Mouse (Mus musculus): ENCODE data around the gene Adcy4. TPM values are rescaled to one million over a fixed set of nuclear protein-coding genes. Genes with fewer than 3 reads are reported as not detected.

Gene Adcy4
- polyA plus RNA-seq (2017; shearing (Covaris generic)): under 1 TPM in 1 of 3 experiments, not detected in 2; 0.29 TPM

DNA sequence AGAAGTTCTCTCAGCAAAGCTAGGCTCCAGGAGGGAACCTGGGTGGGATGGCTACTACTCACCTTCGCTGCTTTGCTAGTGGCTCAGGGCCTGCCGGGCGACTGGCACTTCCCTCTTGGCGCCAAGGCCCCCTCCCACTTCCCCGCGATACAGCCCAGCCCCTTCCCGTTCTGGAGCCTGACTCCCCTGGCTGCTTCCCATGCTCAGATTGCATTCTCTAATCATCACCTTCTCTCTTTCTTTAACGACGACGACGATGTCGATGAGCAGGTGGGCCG is at the start of gene Adcy4:
TSS of gene Adcy4 (minus strand) at position 138 of the 278 bp plus-strand sequence.
- ATAC-seq: no peak

DNA sequence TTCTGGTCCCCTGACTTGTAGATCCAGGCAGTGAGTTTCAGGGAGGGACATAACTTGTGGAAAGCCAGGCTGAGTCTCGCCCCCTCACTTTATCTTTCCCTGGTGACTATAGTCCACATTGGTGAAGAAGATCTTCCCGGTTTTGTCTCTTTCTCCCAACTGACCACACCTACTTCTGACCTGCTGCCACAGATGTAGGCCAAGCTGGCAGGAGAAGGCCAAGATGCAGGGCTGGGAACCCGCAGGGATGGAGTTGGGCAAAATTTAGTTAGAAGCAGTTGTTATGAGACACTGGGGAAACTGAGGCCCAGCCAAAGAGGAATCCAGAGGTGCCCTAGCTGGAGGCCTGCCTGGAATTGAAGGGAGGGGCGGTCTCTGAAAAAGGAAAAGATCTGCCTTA is 49.2 kb upstream of the Adcy4 start:
- no peak for ATAC-seq

DNA sequence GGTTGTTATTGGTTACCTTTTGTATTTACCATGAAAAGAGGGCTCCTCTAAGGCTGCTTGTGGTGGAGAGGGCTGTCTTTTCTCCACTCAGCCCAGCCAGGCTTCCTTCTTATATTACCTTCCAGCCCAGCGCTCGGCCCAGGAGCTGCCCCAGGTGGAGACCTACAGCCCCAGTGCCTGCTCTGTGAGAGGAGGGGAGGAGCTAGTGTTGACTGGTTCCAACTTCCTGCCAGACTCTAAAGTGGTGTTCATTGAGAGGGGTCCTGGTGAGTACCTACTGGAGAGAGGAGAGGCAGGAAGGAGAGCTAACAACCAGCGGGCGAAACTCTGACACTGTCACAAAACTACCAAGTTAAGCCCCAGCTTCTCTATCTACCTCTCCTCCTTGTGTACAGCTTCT is 46.4 kb upstream of the Adcy4 start:
- no peak for ATAC-seq

DNA sequence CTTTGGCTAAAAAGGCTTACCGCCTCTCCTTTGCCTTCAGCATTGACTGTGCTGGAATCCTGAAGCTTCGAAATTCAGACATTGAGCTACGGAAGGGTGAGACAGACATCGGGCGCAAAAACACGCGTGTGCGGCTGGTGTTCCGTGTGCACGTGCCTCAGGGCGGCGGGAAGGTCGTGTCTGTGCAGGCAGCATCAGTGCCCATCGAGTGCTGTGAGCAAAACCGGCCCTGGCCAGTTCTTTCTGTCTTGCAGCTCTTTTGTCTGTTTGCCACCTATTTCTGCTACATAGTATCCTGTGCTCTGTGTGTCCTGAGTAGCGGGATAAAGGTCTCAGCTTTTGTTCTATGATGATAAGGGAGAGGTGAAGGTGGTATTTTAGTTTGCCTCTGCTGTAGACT is 46.0 kb upstream of the Adcy4 start:
- no peak for ATAC-seq

DNA sequence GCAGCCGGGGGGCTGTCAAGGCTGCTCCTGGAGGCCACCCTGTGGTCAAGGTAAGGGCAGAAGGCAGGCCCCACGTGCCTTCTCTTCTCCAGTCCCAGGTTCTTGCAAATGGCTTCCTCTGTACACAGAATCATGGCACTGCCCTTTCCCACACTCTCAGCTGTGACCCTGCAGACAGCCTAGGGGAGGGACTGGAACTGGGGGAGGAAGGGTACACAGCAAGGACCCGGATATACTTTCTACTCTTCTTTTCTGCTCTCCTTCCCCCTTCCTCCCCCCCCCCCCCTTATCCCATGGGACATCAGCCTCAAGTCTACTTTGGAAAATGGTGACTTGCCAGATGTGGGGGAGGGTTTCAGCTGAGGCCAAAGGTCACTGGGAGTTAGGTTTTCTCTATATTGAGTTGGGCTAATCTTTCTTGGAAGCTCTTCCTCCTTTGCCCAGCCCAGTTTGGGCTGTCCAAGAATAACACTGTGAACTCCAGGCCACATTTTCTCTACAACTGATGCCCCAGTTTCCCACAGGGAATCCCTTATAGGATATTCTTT is 44.9 kb upstream of the Adcy4 start:
- no peak for ATAC-seq

DNA sequence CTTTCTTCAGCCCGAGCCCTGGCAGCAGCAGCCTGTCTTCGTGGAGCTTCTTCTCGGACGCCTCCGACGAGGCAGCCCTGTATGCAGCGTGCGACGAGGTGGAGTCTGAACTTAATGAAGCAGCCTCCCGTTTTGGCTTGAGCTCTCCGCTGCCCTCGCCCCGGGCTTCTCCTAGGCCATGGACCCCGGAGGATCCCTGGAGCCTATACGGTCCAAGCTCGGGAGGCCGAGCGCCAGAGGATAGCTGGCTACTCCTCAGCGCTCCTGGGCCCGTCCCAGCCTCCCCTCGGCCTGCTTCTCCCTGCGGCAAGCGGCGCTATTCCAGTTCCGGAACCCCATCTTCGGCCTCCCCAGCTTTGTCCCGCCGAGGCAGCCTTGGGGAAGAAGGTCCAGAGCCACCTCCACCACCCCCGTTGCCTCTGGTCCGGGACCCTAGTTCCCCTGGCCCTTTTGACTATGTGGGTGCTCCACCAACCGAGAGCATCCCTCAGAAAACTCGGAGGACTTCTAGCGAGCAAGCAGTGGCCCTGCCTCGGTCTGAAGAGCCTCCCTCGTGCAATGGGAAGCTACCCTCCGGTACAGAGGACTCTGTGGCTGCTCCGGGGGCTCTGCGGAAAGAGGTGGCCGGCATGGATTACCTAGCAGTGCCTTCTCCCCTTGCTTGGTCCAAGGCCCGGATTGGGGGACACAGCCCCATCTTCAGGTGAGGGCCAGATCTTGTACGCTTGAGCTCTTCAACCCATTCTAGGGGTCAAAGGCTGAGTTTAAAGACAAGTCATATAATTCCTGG is 42.9 kb upstream of the Adcy4 start:
- no peak for ATAC-seq

DNA sequence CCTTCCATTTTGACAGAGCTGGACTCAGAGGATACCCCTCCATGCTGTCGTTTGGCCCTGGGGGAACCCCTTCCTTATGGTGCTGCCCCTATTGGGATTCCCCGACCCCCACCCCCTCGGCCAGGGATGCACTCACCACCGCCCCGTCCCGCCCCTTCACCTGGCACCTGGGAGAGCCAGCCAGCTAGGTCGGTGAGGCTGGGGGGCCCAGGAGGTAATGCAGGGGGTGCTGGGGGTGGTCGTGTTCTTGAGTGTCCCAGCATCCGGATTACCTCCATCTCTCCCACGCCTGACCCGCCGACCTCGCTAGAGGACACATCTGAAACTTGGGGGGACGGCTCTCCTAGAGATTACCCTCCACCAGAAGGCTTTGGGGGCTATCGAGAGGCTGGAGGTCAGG is 42.2 kb upstream of the Adcy4 start:
- ATAC-seq: no peak

DNA sequence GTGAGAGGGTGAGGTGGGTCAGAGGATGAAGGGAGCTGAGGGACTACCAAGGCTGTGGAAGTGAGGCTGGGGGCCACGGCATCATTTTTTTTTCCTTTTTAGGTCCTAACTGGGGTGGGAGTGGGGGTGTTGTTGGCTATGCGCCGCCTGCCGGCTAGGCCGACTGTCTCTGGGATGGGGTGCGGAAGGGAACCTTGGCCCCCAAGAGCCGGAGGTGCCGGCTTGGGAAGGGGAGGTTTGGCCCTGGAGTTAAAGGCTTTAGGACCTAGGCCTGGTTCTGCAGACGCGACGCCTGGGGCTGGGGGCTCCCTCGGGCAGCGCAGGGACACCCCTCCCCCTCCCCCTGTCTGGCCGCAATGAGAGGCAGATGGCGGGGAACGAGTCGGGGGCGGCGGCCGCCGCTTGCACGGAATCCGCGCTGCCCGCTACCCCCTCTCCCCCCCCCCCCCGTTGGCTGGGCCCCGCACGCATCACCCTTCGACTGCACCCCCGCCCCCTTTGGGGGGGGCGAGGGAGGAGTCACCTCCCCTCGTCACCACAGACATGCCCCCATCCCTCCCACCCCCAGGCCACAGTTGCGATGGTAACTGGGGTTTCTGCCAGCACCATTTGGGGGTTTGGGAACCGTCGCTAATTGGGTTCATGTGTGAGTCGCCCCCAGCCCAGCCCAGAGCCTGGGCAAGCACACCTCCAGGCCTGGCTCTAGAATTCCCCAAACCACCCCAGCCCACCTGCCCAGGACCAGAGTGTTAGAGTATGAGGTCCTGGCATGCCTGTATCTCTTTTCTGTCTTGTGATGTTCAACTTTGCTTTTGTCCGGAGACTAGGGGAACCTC is 41.5 kb upstream of the Adcy4 start:
- no peak for ATAC-seq

DNA sequence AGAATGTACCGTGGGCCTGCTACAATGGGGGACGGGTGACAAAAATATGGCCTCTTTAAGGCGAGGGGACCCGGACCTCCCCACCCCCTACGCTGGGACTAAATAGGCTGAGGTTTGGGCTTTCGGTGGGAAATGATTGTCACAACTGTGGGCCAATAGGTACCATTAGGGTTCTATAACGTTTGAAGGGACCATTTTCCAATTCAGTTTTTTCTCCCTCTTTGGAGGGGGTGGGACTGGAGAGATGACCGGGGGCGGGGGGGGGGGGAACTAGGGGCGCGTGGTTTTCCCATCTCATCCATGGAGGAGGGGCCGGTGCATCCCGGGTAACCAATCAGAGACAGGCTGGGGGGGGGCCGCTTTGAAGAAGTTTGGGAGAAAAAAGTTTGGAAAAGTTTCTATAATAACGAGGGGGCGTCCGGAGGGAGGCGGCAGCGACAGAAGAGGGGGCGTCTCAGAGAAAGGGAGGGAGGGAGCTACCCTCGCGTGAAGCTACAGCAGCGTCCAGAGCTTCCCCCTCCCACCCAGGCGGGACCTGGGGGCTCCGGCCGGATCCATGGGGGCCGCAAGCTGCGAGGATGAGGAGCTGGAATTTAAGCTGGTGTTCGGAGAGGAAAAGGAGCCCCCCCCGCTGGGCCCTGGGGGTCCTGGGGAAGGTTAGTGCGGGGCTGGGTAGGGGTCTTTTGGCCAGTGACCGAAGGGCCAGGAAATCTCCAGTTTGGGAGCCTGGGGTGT is 40.8 kb upstream of the Adcy4 start:
- ATAC-seq: no peak

DNA sequence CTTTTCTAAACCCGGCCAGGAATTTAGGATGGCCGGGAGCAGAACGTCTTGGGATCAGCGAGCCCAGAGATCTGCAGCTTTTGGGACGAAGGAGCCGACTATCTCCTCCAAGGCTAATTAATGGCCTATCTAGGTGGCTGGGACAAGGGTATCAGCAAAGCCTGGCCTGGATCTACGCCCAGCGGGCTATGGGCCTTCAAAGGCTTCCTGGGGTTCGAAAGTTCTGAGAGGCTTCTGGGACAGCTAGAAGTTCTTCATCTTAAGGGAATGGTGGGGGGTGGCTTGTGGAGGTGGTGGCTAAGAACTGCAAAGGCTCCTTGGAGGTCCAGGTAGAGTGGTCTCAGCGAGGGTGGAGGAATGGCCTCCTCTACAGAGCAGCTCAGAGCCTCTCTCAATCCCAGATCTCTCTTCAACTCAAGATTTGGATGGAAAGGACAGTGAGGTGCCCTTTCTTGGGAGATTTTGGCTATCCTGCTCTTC is 40.1 kb upstream of the Adcy4 start:
- ATAC-seq: no peak

DNA sequence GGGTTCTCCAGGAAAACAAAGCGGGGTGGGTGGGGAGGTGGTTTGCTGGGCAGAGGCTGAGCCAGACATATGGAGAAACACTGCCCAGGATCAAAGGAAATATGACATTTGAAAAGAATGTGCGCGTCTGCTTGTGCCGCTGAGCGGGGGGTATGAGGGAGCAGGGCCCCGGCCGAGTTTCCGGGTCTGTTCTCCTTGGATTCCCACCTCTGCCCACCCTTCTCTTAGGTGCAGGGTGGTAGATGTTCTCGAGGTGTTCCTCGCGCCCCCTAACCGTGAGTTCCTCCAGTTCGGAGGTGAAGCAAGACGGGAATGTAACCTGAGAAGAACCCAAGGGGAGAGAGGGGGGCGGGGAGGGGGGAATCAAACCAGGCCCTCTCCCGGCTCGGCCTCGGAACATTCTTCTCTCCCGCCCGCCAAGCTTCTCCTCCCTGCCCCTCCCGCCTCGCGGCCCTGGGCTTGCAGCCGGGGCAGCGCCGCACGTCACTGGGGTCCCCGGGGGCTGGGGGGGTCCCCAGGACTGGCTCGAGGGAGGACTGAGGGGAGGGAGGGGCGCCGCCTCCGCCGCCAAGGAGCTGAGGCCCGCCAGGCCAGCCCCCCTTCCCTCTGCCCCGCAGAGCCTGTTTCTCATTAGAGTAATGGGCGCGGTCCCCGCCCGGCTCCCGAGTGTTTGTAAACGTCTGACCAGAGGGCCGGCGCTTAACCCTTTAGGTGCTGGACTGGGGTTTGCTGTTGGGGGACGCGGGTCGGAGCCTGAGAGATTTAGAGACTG is 39.3 kb upstream of the Adcy4 start, which contains the start of gene Nfatc4:
TSS of gene Nfatc4 (plus strand) at position 154 of the 772 bp plus-strand sequence.
- no peak for ATAC-seq

DNA sequence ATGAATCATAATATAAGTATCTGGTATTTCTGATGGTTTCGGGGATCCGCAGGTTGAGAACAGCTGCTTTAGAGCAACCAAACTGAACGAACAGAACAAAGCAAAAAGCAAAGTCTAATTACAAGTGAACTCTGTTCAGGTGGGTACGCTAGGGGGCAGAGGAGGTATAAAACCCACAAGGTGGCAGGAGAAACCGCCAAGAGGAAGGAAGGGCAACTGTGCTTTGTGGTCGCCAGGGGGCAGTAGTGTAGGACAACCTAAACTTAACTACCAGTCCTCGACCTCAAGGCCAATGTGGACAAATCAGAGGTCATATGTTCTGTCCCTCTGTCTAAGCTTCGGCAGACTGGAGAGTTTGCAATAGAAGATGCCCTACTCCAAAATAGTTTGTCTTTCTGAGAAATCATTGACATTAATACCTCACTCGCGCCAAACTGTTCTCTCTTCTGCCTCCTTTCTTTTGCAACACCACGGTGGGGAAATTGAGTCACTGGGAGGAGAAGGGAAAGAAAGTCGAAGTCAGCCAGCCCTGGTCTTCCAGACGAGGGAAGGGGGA is 38.6 kb upstream of the Adcy4 start:
- peak; percentile 68 for ATAC-seq

DNA sequence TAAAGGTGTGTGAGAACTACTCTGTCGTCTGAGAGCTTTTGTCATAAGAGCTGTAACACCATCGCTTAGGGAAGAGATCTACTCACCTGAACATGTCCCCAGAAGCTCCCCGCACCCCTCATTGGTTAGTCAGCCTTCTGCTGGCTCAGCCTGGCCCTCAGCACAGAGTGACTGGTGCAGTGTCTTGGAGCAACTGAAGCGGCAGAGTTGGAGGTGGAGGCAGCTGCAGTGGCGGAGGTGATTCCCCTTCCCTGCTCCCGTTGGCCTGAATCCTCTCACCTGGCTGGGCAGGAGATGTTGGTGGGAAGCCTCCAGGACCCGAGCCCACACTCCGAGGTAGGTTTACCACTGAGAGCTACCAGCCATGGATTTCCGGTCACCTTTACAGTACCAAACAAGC is 36.7 kb upstream of the Adcy4 start:
- ATAC-seq: no peak

DNA sequence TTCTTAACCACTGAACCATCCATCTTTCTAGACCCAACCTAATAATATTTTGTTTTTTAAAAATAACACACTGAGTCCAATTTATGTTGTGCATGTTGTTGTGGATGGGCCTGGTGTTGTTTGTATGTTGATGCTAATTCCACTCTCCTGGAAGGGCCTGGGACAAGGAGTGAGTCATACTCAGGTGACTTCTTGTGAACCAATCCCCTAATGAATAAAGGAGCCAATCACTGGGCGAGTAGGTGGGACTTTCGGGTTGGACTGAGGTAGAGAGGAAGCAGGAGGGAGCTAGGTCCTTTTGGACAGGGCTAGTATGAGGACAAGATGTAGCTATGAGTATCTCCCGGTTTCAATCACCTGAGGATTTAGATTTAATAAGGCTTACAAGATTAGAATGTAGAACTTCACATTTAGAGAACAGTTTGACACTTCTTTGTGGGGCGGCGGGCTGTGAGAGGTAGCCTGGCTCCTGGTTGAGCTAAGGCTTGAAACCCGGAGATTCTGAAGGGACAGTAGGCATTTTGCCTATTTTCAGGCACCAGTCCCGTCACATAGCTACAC is 36.0 kb upstream of the Adcy4 start:
- no peak for ATAC-seq

DNA sequence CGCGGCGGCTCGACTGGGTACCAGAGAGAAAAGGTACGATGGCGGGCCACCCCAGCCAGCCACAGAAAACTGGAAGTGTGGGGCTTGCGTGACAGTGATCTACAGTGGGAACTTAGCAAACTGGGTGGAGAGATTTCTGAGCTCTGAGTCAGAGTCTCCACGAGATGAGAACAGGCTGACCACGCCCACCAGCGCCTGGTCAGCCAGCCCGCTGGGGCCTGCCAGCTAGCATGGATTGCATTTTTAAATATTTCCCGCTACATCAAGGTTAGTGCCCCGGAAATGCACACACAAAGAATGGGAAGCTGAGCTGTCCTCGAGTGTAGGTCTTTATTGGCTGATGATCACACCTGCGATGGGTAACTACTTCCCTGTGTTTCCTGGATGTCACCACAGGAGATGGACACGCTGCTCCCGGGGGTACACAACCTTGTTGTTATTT is 31.4 kb upstream of the Adcy4 start:
- no peak for ATAC-seq

DNA sequence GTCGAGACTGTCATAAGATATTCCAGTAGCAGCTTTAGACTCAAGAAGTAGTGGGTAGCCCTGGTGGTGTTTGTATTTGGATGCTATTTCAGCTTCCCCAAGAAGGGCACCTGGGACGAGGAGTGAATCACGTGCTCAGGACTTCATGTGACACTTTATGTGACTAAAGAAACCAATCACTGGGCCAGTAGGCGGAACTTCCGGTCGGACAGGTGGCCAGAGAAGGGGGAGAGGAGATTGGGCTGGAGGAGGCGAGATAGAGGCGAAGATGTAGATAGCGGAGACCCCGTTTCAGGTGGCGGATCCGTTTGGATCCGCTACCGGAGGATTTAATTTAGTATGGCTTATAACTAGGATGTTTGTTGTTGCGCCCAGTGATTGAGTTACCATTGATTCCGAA is 31.0 kb upstream of the Adcy4 start:
- ATAC-seq: no peak

DNA sequence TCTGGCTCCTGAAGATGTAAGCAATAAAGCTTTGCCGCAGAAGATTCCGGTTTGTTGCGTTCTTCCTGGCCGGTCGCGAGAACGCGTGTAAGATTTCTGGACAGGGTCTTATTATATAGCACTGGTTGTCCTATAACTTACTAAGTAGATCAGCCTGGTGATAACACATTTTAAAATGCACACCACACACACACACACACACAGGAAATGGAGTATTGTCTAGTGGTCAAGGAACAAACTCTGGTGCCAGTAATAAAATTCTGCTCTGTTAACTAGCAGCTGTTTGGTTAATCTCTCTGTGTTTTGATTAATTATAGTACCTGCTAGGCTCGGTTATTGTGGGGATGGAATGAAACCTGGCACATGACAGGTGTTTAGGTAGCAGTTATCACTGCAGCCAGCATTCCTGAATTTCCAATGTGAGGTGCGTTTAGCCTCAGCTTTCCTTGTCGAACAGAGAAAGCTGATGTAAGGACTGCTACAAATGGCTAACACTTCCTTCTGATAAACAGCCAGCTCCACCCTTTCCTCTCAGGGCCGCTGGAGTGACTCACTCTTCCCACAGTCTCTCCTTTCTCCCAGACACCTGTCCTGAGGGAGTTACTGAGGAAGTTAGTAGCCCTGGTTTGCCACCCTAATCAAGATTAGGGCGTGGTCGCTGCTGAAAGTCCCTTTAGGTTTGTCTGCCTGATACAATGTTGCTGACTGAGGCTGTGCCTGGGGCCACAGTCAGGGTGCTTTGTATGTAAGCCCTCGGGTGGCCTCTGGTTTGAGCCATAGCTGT is 11.7 kb upstream of the Adcy4 start:
- no peak for ATAC-seq

DNA sequence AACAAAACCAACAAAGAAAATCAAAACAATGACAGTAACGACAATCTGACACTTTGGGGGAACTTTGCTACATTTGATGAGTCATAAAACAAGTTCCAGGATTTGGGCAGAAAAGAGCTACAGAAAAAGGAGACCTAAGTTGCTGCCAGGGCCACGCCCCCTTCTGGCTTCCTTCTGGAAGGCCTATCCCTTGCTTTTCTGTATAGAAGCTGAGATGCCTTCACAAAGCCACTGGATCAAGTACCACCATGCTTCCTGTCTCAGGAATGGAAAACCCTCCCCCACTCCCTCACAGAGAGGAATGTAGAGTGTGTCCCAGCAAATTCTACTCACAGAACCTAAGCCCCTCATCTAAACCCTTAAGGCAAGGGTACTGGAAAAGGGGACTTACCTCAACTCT is 10.1 kb upstream of the Adcy4 start:
- ATAC-seq: no peak

DNA sequence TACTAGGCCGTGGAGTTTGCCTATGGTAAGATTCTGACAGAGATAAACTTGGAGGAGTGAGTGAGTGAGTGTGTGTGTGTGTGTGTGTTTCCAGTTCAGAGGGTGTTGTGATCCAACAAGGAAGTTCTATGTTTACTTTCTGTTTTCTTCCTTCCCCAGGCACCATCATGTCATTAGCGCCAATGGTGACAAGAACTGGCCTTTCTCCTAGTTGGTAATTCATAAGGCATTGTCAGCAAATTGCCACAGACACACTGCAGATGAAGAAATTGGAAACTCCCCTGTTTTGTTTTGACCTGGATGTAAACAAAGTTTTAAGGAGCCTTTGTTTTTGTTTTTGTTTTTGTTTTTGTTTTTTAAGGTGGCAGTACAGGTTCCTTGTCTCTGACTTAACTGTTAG is 9.6 kb upstream of the Adcy4 start:
- ATAC-seq: no peak

DNA sequence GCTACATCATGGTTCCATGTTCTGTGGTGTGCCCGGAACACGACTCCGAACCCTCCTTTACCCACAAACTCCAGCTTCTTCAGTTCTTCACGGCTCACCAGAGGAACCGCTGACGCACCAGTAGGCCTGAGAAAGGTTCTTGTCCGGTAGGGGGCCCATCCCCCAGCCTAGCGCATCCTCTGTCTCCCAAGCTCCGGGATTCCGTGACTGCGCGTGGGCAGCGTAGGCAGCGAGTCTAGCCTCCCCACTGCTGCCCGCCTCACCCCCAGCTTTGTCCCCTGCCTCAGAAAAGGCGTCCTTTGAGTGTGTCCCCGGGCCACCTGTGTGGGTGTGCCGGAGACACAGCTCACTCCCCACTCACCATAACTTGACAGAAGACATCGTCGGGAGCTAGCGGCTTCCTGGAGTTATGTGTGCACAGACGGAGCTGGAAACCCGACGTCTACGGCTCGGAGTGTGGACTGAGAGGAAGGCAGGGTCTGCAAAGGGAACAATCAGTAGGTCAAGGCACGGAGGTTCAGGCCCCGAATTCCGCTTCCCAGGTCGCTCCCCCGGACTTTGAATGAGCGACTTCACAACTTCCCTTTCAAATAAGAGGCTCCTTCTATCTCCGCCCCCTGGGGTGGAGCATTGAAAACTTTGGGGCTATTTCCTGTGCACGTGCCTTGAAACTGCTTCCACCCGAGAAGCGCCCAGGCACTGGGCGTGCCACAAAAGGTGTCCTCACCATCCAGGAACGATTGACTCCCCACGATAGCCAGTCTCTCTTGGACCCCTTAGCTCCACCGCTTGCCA is 4.6 kb upstream of the Adcy4 start, which contains the start of gene Ripk3:
TSS of gene Ripk3 (minus strand) at position 610 of the 795 bp plus-strand sequence.
- ATAC-seq: peak; percentile 97

Measured in inflammation-experienced regulatory T-cells, adult 6 months (primary cell).